Mouse (Mus musculus) kidney, adult 2 months (tissue): ENCODE data around the gene C2cd5.

ENCODE experiments used
- CTCF ChIP-seq: fragments of 200-500 bp; conservative IDR thresholded peaks from 2 replicates; pipeline ENCODE4 v1.5.1; 2011; ENCODE audit warnings: low read depth, mild to moderate bottlenecking, control low read depth, low read length, moderate library complexity, mixed read lengths; ENCODE audit not compliant: insufficient read depth, insufficient read length
- POLR2A ChIP-seq: fragments of 200-500 bp; IDR thresholded peaks from one replicate; pipeline ENCODE4 v1.6.1; 2011; ENCODE audit warnings: low read depth, low read length, control low read depth

DNA sequence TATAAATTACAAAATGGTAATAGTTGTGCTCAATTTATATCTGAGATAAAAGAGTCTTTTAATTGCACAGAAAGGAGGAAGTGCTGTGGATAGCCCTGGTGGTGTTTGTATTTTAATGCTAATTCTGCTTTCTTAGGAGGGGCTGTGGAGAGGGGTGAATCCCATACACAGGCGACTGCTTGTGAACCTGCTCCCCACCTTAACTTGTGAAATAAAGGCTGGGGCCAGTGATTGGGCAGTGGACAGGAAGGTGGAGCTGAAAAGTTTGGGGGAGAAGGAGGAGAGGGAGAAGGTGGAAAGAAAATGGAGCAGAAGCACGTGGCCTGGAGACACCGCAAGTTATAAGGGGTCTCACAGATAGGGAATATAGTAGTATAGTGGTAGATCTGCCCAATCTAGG is 103.1 kb downstream of the C2cd5 start:
- no peak for TF ChIP-seq POLR2A
- TF ChIP-seq CTCF = no peak
